In genomic region chr5:38560586-38561425, GRCm38 (mm10) we compare ENCODE assay signal across 8 mouse cellular contexts. TPM values are rescaled to one million over a fixed set of nuclear protein-coding genes. Genes with fewer than 3 reads are reported as not detected.
A peak's percentile ranks its signal among the peaks of the same experiment; 100 is the strongest.
DNase-seq lines count a peak whose midpoint lies in the region; ATAC-seq and TF ChIP-seq lines count a peak whose summit lies in the region.

No protein-coding gene starts in this region.

- no peak for TF ChIP-seq POLR2A in bone marrow macrophage, adult 2 months (IDR thresholded peaks at IDR 0.05; ENCODE audit: borderline replicate concordance, low read depth, low read length)
- TF ChIP-seq POLR2A in embryonic fibroblast, embryonic 13.5 days (IDR thresholded peaks at IDR 0.05; ENCODE audit: low read depth, low read length): peak; percentile 48

- H3K36me3 ChIP-seq in G1E (replicated peaks): peaks cover 49% of the 10 kb centered on the region
- H3K36me3 ChIP-seq in heart, embryonic 15.5 days: peaks cover 24% of the 10 kb centered on the region
- H3K36me3 ChIP-seq in lung, postnatal 0 days (ENCODE audit: insufficient read depth, low read length): no peaks in the 10 kb centered on the region; the same call in none of the 2 replicates

- H3K9ac ChIP-seq in heart, embryonic 15.5 days: peak overlapping the region; percentile 85
- peak overlapping the region; percentile 87 for H3K9ac ChIP-seq in lung, postnatal 0 days (replicated peaks; ENCODE audit: low read depth)

- under 1% methylated on average over 41 of the region's 41 CpGs for WGBS in heart, embryonic 15.5 days
- 1% methylated on average over 35 of the region's 41 CpGs for WGBS in lung, postnatal 0 days

- no peaks in the 10 kb centered on the region for H3K9me3 ChIP-seq in G1E (replicated peaks)
- no peaks in the 10 kb centered on the region for H3K9me3 ChIP-seq in heart, embryonic 15.5 days (replicated peaks)
- no peaks in the 10 kb centered on the region for H3K9me3 ChIP-seq in lung, postnatal 0 days (ENCODE audit: low read length)

- DNase-seq in G1E (ENCODE audit: low spot score): peak; percentile 63
- DNase-seq in kidney, postnatal 10 days: peak; percentile 75
- peak; percentile 76 for DNase-seq in lung, postnatal 0 days (ENCODE audit: low spot score)
- DNase-seq in retina, embryonic 14.5 days (ENCODE audit: low spot score): peak; percentile 49
- DNase-seq in layer of hippocampus, adult 9-10 months (ENCODE audit: low spot score): no peak

- H3K4me3 ChIP-seq in G1E (ENCODE audit: low read depth, low read length): peak overlapping the region; percentile 89
- peak overlapping the region; percentile 83 for H3K4me3 ChIP-seq in bone marrow macrophage, adult 2 months (ENCODE audit: insufficient read depth, low read length)
- peak overlapping the region; percentile 83 for H3K4me3 ChIP-seq in embryonic fibroblast, embryonic 13.5 days (ENCODE audit: insufficient read depth, low read length)
- peak overlapping the region; percentile 75 for H3K4me3 ChIP-seq in heart, embryonic 15.5 days
- H3K4me3 ChIP-seq in lung, postnatal 0 days (ENCODE audit: low read depth, low read length): peak overlapping the region; percentile 97

- TF ChIP-seq CTCF in G1E (IDR thresholded peaks at IDR 0.05; ENCODE audit: low read depth, low read length): no peak
- no peak for TF ChIP-seq CTCF in bone marrow macrophage, adult 2 months (IDR thresholded peaks at IDR 0.05; ENCODE audit: low read depth, low read length)
- no peak for TF ChIP-seq CTCF in embryonic fibroblast, embryonic 13.5 days (IDR thresholded peaks at IDR 0.05; ENCODE audit: borderline replicate concordance, insufficient read depth, low read length)
- no peak for TF ChIP-seq CTCF in lung, postnatal 0 days (IDR thresholded peaks at IDR 0.05)

- H3K4me2 ChIP-seq in heart, embryonic 15.5 days: peak overlapping the region; percentile 75
- H3K4me2 ChIP-seq in lung, postnatal 0 days (replicated peaks; ENCODE audit: low read depth, low read length): peak overlapping the region; percentile 77

- peak overlapping the region; percentile 82 for H3K27ac ChIP-seq in bone marrow macrophage, adult 2 months (ENCODE audit: insufficient read depth, low read depth, low read length)
- H3K27ac ChIP-seq in embryonic fibroblast, embryonic 13.5 days (ENCODE audit: insufficient read depth, low read length): peak overlapping the region; percentile 75
- H3K27ac ChIP-seq in heart, embryonic 15.5 days: peak overlapping the region; percentile 93
- H3K27ac ChIP-seq in lung, postnatal 0 days (ENCODE audit: low read length): peak overlapping the region; percentile 98

- peak; percentile 47 for ATAC-seq in G1E (ENCODE audit: extremely low read depth, insufficient number of reproducible peaks, low FRiP score, poor library complexity, severe bottlenecking)
- ATAC-seq in heart, embryonic 15.5 days (replicated peaks; ENCODE audit: insufficient number of reproducible peaks, insufficient read depth, low FRiP score, low read depth): peak; percentile 17
- peak; percentile 32 for ATAC-seq in lung, postnatal 0 days

- H3K27me3 ChIP-seq in G1E (ENCODE audit: insufficient read depth, low read length): peaks cover 16% of the 10 kb centered on the region
- no peaks in the 10 kb centered on the region for H3K27me3 ChIP-seq in heart, embryonic 15.5 days
- H3K27me3 ChIP-seq in lung, postnatal 0 days (replicated peaks; ENCODE audit: insufficient read depth, low read length): no peaks in the 10 kb centered on the region

- H3K4me1 ChIP-seq in G1E (ENCODE audit: insufficient read depth, low read depth, low read length): peaks cover 38% of the 10 kb centered on the region
- peaks cover 20% of the 10 kb centered on the region for H3K4me1 ChIP-seq in bone marrow macrophage, adult 2 months (ENCODE audit: control insufficient read depth, insufficient read depth, low read length)
- H3K4me1 ChIP-seq in embryonic fibroblast, embryonic 13.5 days (ENCODE audit: control insufficient read depth, insufficient read depth, low read length): peaks cover 21% of the 10 kb centered on the region
- peaks cover 58% of the 10 kb centered on the region for H3K4me1 ChIP-seq in heart, embryonic 15.5 days (replicated peaks)
- peaks cover 12% of the 10 kb centered on the region for H3K4me1 ChIP-seq in lung, postnatal 0 days (ENCODE audit: insufficient read depth, low read depth, low read length)

- TF ChIP-seq EP300 in lung, postnatal 0 days (IDR thresholded peaks at IDR 0.05): no peak

RNA-seq across cellular contexts. Expression of gene Wdr1, which starts 2.2 kb away (rescaled TPM):
- total RNA-seq in G1E (2014; fragmentation: Nextera tagmentation) (105 and 107 TPM in 2 replicates), G1E (2017) (153 and 158 TPM in 2 replicates)
- 104 and 121 TPM in 2 replicates for polyA plus RNA-seq in G1E (2012)
- 210 and 216 TPM in 2 replicates for polyA plus RNA-seq in bone marrow macrophage, adult 2 months (2012; ENCODE audit: insufficient read depth, insufficient read length, missing spikeins)
- 280 and 348 TPM in 2 replicates for polyA plus RNA-seq in embryonic fibroblast, embryonic 13.5 days (2011; ENCODE audit: insufficient read length, low read depth, missing spikeins)
- 197 and 230 TPM in 2 replicates for polyA plus RNA-seq in heart, embryonic 15.5 days (2015; fragmentation: Nextera tagmentation; extraction: Ambion mirVana)
- polyA plus RNA-seq in lung, postnatal 0 days (2015; fragmentation: Nextera tagmentation; extraction: Ambion mirVana): 158 and 175 TPM in 2 replicates

RNA-seq across cellular contexts. Expression of gene Slc2a9, which starts 57.9 kb away (rescaled TPM):
- total RNA-seq in G1E (2014; fragmentation: Nextera tagmentation) (3.5 and 3.7 TPM in 2 replicates), G1E (2017) (4.2 and 5.3 TPM in 2 replicates)
- 0.15 and 0.50 TPM in 2 replicates for polyA plus RNA-seq in G1E (2012)
- 15.0 and 17.9 TPM in 2 replicates for polyA plus RNA-seq in bone marrow macrophage, adult 2 months (2012; ENCODE audit: insufficient read depth, insufficient read length, missing spikeins)
- 1.8 and 3.1 TPM in 2 replicates for polyA plus RNA-seq in embryonic fibroblast, embryonic 13.5 days (2011; ENCODE audit: insufficient read length, low read depth, missing spikeins)
- 0.20 and 0.48 TPM in 2 replicates for polyA plus RNA-seq in heart, embryonic 15.5 days (2015; fragmentation: Nextera tagmentation; extraction: Ambion mirVana)
- 2.2 and 2.4 TPM in 2 replicates for polyA plus RNA-seq in lung, postnatal 0 days (2015; fragmentation: Nextera tagmentation; extraction: Ambion mirVana)
